Mouse (Mus musculus) MEL (cell line): ENCODE data around the gene Irx3. TPM values are rescaled to one million over a fixed set of nuclear protein-coding genes. Genes with fewer than 3 reads are reported as not detected.

ENCODE experiments used
- DNase-seq: peaks from one replicate; pipeline ENCODE4 v3.0.0; 2011; ENCODE audit warnings: low read depth, low spot score
- H3K27ac ChIP-seq: 2 replicates; pipeline ENCODE4 v1.5.1; 2012; ENCODE audit warnings: low read depth, mild to moderate bottlenecking, control low read depth, low read length, moderate library complexity; ENCODE audit not compliant: control insufficient read depth
- H3K27me3 ChIP-seq, 2 experiments: fragments of 150-350 bp in 1 of 2; sonication (generic) in 1 of 2; 2 replicates each; pipeline ENCODE4 v1.6.1; 2012; ENCODE audit warnings: low read length in 2 of 2, mild to moderate bottlenecking in 2 of 2, improper control_type of control experiment in 1 of 2, moderate library complexity in 1 of 2; ENCODE audit not compliant: insufficient read depth in 2 of 2, control insufficient read depth in 1 of 2
- H3K36me3 ChIP-seq, 2 experiments: 2 replicates each; pipeline ENCODE4 v1.6.1; 2012 to 2014; ENCODE audit warnings: low read length in 2 of 2, improper control_type of control experiment in 1 of 2, inconsistent platforms in 1 of 2, mild to moderate bottlenecking in 1 of 2; ENCODE audit not compliant: insufficient read depth in 2 of 2, control insufficient read depth in 1 of 2
- H3K4me1 ChIP-seq, 2 experiments: fragments of 150-350 bp in 1 of 2; sonication (generic) in 1 of 2; 2 replicates each; pipeline ENCODE4 v1.6.1; 2012; ENCODE audit warnings: low read length in 2 of 2, improper control_type of control experiment in 1 of 2, mild to moderate bottlenecking in 1 of 2; ENCODE audit not compliant: insufficient read depth in 2 of 2, control insufficient read depth in 1 of 2
- H3K4me3 ChIP-seq, 2 experiments: fragments of 150-350 bp in 1 of 2; sonication (generic) in 1 of 2; 2 replicates each; pipeline ENCODE4 v1.5.1; 2012; ENCODE audit warnings: low read depth in 2 of 2, low read length in 2 of 2, mild to moderate bottlenecking in 2 of 2, moderate library complexity in 2 of 2, control low read depth in 1 of 2, improper control_type of control experiment in 1 of 2; ENCODE audit not compliant: control insufficient read depth in 1 of 2, insufficient read depth in 1 of 2
- H3K79me2 ChIP-seq: 2 replicates; pipeline ENCODE4 v1.6.1; 2012; ENCODE audit warnings: mild to moderate bottlenecking, low read length, moderate library complexity; ENCODE audit not compliant: control insufficient read depth, poor library complexity, insufficient read depth
- H3K9ac ChIP-seq: 2 replicates; pipeline ENCODE4 v1.6.1; 2012; ENCODE audit warnings: low read depth, mild to moderate bottlenecking, control low read depth, low read length, moderate library complexity; ENCODE audit not compliant: control insufficient read depth, poor library complexity, severe bottlenecking
- H3K9me3 ChIP-seq: fragments of 150-350 bp; sonication (generic); replicated peaks from 2 replicates; pipeline ENCODE4 v1.6.1; 2012; ENCODE audit warnings: mild to moderate bottlenecking, low read length, improper control_type of control experiment, moderate library complexity; ENCODE audit not compliant: insufficient read depth
- ELF1 ChIP-seq: IDR thresholded peaks from 2 replicates; pipeline ENCODE4 v1.6.1; 2014; ENCODE audit warnings: low read depth, mild to moderate bottlenecking, inconsistent platforms, low read length, improper control_type of control experiment, moderate library complexity
- ETS1 ChIP-seq: IDR thresholded peaks from 2 replicates; pipeline ENCODE4 v1.6.1; 2012; ENCODE audit warnings: low read depth, mild to moderate bottlenecking, inconsistent platforms, low read length, improper control_type of control experiment, moderate library complexity
- HCFC1 ChIP-seq: IDR thresholded peaks from 2 replicates; pipeline ENCODE4 v1.6.1; 2012; ENCODE audit warnings: low read depth, mild to moderate bottlenecking, inconsistent platforms, low read length, improper control_type of control experiment, moderate library complexity
- KAT2A ChIP-seq: conservative IDR thresholded peaks from 2 replicates; pipeline ENCODE4 v1.6.1; 2012; ENCODE audit warnings: low read depth, low read length, improper control_type of control experiment, inconsistent platforms
- MAZ ChIP-seq: IDR thresholded peaks from 2 replicates; pipeline ENCODE4 v1.6.1; 2012; ENCODE audit warnings: low read depth, mild to moderate bottlenecking, inconsistent platforms, low read length, improper control_type of control experiment
- MEF2A ChIP-seq: IDR thresholded peaks from 2 replicates; pipeline ENCODE4 v1.6.1; 2014; ENCODE audit warnings: low read depth, mild to moderate bottlenecking, inconsistent platforms, low read length, improper control_type of control experiment; ENCODE audit not compliant: poor library complexity, insufficient replicate concordance, severe bottlenecking; ENCODE audit errors: extremely low read depth
- MXI1 ChIP-seq: IDR thresholded peaks from 2 replicates; pipeline ENCODE4 v1.6.1; 2011; ENCODE audit warnings: mild to moderate bottlenecking, low read depth, low read length, improper control_type of control experiment
- MYC ChIP-seq: IDR thresholded peaks from 2 replicates; pipeline ENCODE4 v1.6.1; 2011; ENCODE audit warnings: low read depth, mild to moderate bottlenecking, low read length, improper control_type of control experiment, moderate library complexity
- NELFE ChIP-seq: IDR thresholded peaks from 2 replicates; pipeline ENCODE4 v1.6.1; 2011; ENCODE audit warnings: low read depth, low read length, improper control_type of control experiment
- NRF1 ChIP-seq: IDR thresholded peaks from 2 replicates; pipeline ENCODE4 v1.6.1; 2014; ENCODE audit warnings: low read depth, mild to moderate bottlenecking, inconsistent platforms, low read length, improper control_type of control experiment, moderate library complexity; ENCODE audit not compliant: poor library complexity, insufficient read depth, severe bottlenecking
- RAD21 ChIP-seq: IDR thresholded peaks from 2 replicates; pipeline ENCODE4 v1.6.1; 2011; ENCODE audit warnings: mild to moderate bottlenecking, low read depth, low read length, improper control_type of control experiment
- SIN3A ChIP-seq: IDR thresholded peaks from 2 replicates; pipeline ENCODE4 v1.6.1; 2012; ENCODE audit warnings: low read length, improper control_type of control experiment, inconsistent platforms
- TAL1 ChIP-seq: IDR thresholded peaks from 2 replicates; pipeline ENCODE4 v1.6.1; 2012; ENCODE audit warnings: mild to moderate bottlenecking, inconsistent platforms, low read length, moderate library complexity, mixed read lengths
- UBTF ChIP-seq: IDR thresholded peaks from 2 replicates; pipeline ENCODE4 v1.6.1; 2012; ENCODE audit warnings: low read depth, mild to moderate bottlenecking, inconsistent platforms, low read length, improper control_type of control experiment, moderate library complexity, borderline replicate concordance; ENCODE audit not compliant: insufficient read depth
- ZC3H11A ChIP-seq: IDR thresholded peaks from 2 replicates; pipeline ENCODE4 v1.6.1; 2012; ENCODE audit warnings: low read depth, mild to moderate bottlenecking, inconsistent platforms, low read length, improper control_type of control experiment
- ZNF384 ChIP-seq: IDR thresholded peaks from 2 replicates; pipeline ENCODE4 v1.6.1; 2012; ENCODE audit warnings: low read depth, mild to moderate bottlenecking, inconsistent platforms, low read length, improper control_type of control experiment
- polyA plus RNA-seq, 2 experiments: library from polyadenylated mRNA; stranded (reverse) in 1 of 2; unstranded in 1 of 2; fragments of >175 nt in 1 of 2; fragments of >200 nt in 1 of 2; gene quantifications; 2 replicates each; pipeline versions ENCODE4 v1.2.1 to v1.2.4; 2012; ENCODE audit warnings: low replicate concordance in 2 of 2, low read depth in 1 of 2; ENCODE audit not compliant: insufficient read length in 2 of 2, insufficient read depth in 1 of 2, missing spikeins in 1 of 2
- total RNA-seq: library from RNA; depleted of rRNA; stranded (reverse); fragments of 300-350 nt; gene quantifications from 2 replicates; pipeline ENCODE4 v1.2.3, GENCODE M21; 2012

Gene Irx3
- total and polyA plus RNA-seq, 3 experiments: not detected

DNA sequence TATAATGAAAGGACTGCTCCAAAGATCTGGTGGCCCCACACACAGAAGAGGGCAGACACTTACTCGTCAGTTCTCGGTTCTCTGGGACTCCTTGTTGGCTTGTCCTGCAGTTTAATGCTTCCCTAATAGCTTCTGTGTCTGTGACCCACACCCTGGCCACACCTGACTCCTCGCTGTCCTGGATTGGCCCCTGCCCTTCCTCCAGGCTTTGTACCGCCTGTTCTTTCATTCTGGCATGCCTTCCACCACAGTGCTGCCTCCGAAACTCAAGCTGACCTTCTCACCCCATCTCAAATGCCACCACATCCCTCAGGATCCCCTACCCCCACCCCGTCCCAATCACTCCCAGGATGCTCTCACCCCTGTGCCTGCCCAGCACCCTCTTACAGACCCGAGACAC lies 19.7 kb downstream of the Irx3 start:
- no peaks in the 10 kb centered on the region for H3K79me2 ChIP-seq
- H3K27ac ChIP-seq: no peak overlapping the region
- H3K27me3 ChIP-seq: no peaks in the 10 kb centered on the region
- no peak overlapping the region for H3K9ac ChIP-seq
- TF ChIP-seq ETS1 (no peak), KAT2A (no peak), ZNF384 (no peak), NRF1 (no peak), MYC (no peak)
- no peaks in the 10 kb centered on the region for H3K36me3 ChIP-seq
- no peak overlapping the region for H3K4me3 ChIP-seq
- DNase-seq: no peak
- H3K9me3 ChIP-seq: no peaks in the 10 kb centered on the region
- H3K4me1 ChIP-seq: no peaks in the 10 kb centered on the region

DNA sequence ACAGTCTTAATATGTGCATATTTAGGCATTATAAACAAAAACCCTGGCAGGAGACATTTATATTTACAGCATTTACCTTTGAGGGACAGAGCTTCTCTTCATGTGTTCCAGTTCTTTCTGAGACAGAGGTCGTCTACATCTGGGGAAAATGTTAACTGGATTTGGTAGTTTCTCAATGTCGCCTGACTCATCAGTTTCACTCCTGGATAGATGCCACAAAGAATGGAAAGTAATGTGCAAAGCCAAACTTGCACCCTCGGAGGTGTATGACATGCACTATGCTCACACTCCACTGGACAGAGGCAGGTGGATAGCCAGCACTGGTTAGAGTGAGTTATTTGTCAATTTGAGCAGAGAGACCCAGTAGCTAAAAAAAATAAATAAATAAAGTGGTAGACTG lies 21.2 kb downstream of the Irx3 start:
- Histone ChIP-seq H3K27ac (no peak overlapping the region), H3K79me2 (no peaks in the 10 kb centered on the region), H3K9ac (no peak overlapping the region), H3K9me3 (no peaks in the 10 kb centered on the region), H3K27me3 (no peaks in the 10 kb centered on the region), H3K36me3 (no peaks in the 10 kb centered on the region), H3K4me3 (no peak overlapping the region), H3K4me1 (no peaks in the 10 kb centered on the region)
- TF ChIP-seq ZC3H11A (no peak), HCFC1 (no peak), SIN3A (no peak), UBTF (no peak), MEF2A (no peak), ELF1 (no peak), NELFE (no peak), NRF1 (no peak), MXI1 (no peak), MYC (no peak), TAL1 (no peak), RAD21 (no peak)
- no peak for DNase-seq

GRCm38 (mm10) chr8:91768857-91769256 lies 33.0 kb downstream of the Irx3 start:
- Histone ChIP-seq H3K79me2 (no peaks in the 10 kb centered on the region), H3K4me1 (no peaks in the 10 kb centered on the region), H3K36me3 (no peaks in the 10 kb centered on the region), H3K9ac (no peak overlapping the region), H3K27me3 (no peaks in the 10 kb centered on the region), H3K27ac (no peak overlapping the region), H3K4me3 (no peak overlapping the region), H3K9me3 (no peaks in the 10 kb centered on the region)
- DNase-seq: no peak
- TF ChIP-seq SIN3A: no peak
- TF ChIP-seq ELF1: no peak
- no peak for TF ChIP-seq MAZ
- TF ChIP-seq KAT2A: no peak
- TF ChIP-seq MEF2A: no peak
